Mouse (Mus musculus) embryonic facial prominence, embryonic 11.5 days (tissue): ENCODE measurements around the gene Pole2. TPM values are rescaled to one million over a fixed set of nuclear protein-coding genes. Genes with fewer than 3 reads are reported as not detected.
A peak's percentile ranks its signal among the peaks of the same experiment; 100 is the strongest.

Experiments
- ATAC-seq: fragments of 200-750 bp; cut with Nextera tagmentation; replicated peaks from 2 replicates; pipeline ENCODE4 v1.8.0; 2017; ENCODE audit warnings: low read depth; ENCODE audit not compliant: insufficient number of reproducible peaks, low FRiP score, low TSS enrichment
- DNase-seq: peaks from one replicate; pipeline ENCODE4 v3.0.0-alpha.2; 2015; ENCODE audit warnings: low spot score
- H3K27ac ChIP-seq: fragments of 300-500 bp; sonication (generic); replicated peaks from 2 replicates; pipeline ENCODE4 v1.5.1; 2014; ENCODE audit warnings: mild to moderate bottlenecking, low read depth, low read length, control low read depth
- H3K27me3 ChIP-seq: fragments of 300-500 bp; sonication (generic); 2 replicates; pipeline ENCODE4 v1.6.1; 2014; ENCODE audit warnings: mild to moderate bottlenecking, low read length, moderate library complexity, mixed read lengths; ENCODE audit not compliant: control insufficient read depth, insufficient read depth
- H3K36me3 ChIP-seq: fragments of 300-500 bp; sonication (generic); replicated peaks from 2 replicates; pipeline ENCODE4 v1.6.1; 2014; ENCODE audit warnings: low read depth, mild to moderate bottlenecking, low read length, moderate library complexity, mixed read lengths; ENCODE audit not compliant: control insufficient read depth, insufficient read depth
- H3K4me1 ChIP-seq: fragments of 300-500 bp; sonication (generic); 2 replicates; pipeline ENCODE4 v1.6.1; 2014; ENCODE audit warnings: low read length, mixed read lengths; ENCODE audit not compliant: control insufficient read depth, insufficient read depth
- H3K4me2 ChIP-seq: fragments of 300-500 bp; sonication (generic); 2 replicates; pipeline ENCODE4 v1.6.1; 2014; ENCODE audit warnings: low read depth, mild to moderate bottlenecking, control low read depth, low read length, moderate library complexity
- H3K4me3 ChIP-seq: fragments of 300-500 bp; sonication (generic); 2 replicates; pipeline ENCODE4 v1.5.1; 2014; ENCODE audit warnings: low read depth, low read length, control low read depth
- H3K9ac ChIP-seq: fragments of 300-500 bp; sonication (generic); replicated peaks from 2 replicates; pipeline ENCODE4 v1.6.1; 2014; ENCODE audit warnings: mild to moderate bottlenecking, control low read depth, low read length
- H3K9me3 ChIP-seq: fragments of 300-500 bp; sonication (generic); replicated peaks from 2 replicates; pipeline ENCODE4 v1.6.1; 2016; ENCODE audit warnings: mild to moderate bottlenecking, low read length, inconsistent platforms, mixed read lengths; ENCODE audit not compliant: control insufficient read depth
- WGBS: fragments of 180-500 bp; shearing (Covaris S2); extraction: QIAGEN DNeasy Blood & Tissue Kit; methylation state at CpG from one replicate; pipeline ENCODE4 v1.1.7; 2014; 5-methylcytosine and 5-hydroxymethylcytosine counted together
- microRNA-seq: library from miRNA; unstranded; fragments of <30 nt; microRNA quantifications from one replicate; pipeline ENCODE4, GENCODE M21; 2016; ENCODE audit warnings: borderline number of aligned reads
- polyA plus RNA-seq: library from polyadenylated mRNA; unstranded; fragments of >200 nt; fragmentation: Nextera tagmentation; extraction: Ambion mirVana; gene quantifications from 2 replicates; pipeline ENCODE4 v1.2.1, GENCODE M21; 2014

Gene Pole2
- polyA plus RNA-seq, 1 experiment from 2014 or later, result 36.5 TPM

- 0% methylated on average over 19 of the region's 19 CpGs for WGBS
- H3K4me1 ChIP-seq, result no peaks in the 10 kb centered on the region
- H3K4me3 ChIP-seq, result peak overlapping the region; percentile 71
- peaks cover 5% of the 10 kb centered on the region for H3K36me3 ChIP-seq
- DNase-seq (peak; percentile 36), ATAC-seq (no peak)
- peak overlapping the region; percentile 91 for H3K9ac ChIP-seq
- no peaks in the 10 kb centered on the region for H3K9me3 ChIP-seq
- peak overlapping the region; percentile 70 for H3K4me2 ChIP-seq
- H3K27me3 ChIP-seq, result no peaks in the 10 kb centered on the region
- peak overlapping the region; percentile 77 for H3K27ac ChIP-seq
These were observed 69.6 kb downstream of the Pole2 start for GRCm38 (mm10) chr12:69158366-69158764.

- Histone ChIP-seq H3K4me1 (no peaks in the 10 kb centered on the region), H3K36me3 (peaks cover 5% of the 10 kb centered on the region), H3K27me3 (no peaks in the 10 kb centered on the region), H3K4me3 (no peak overlapping the region), H3K9ac (no peak overlapping the region), H3K4me2 (no peak overlapping the region), H3K9me3 (no peaks in the 10 kb centered on the region), H3K27ac (no peak overlapping the region)
- no peak for DNase-seq
- WGBS, result 92% methylated on average over 2 of the region's 2 CpGs
- no peak for ATAC-seq
These were observed 70.9 kb downstream of the Pole2 start for GRCm38 (mm10) chr12:69157107-69157506.

GRCm38 (mm10) chr12:69156436-69156835 lies 71.6 kb downstream of the Pole2 start:
- Histone ChIP-seq H3K9me3 (no peaks in the 10 kb centered on the region), H3K4me3 (no peak overlapping the region), H3K27ac (no peak overlapping the region), H3K9ac (no peak overlapping the region), H3K4me1 (no peaks in the 10 kb centered on the region), H3K4me2 (no peak overlapping the region), H3K27me3 (no peaks in the 10 kb centered on the region), H3K36me3 (peaks cover 5% of the 10 kb centered on the region)
- DNase-seq (no peak), ATAC-seq (no peak)
- WGBS, result 87% methylated on average over 4 of the region's 4 CpGs

- Histone ChIP-seq H3K36me3 (peaks cover 5% of the 10 kb centered on the region), H3K4me2 (no peak overlapping the region), H3K27ac (no peak overlapping the region), H3K9ac (no peak overlapping the region), H3K4me1 (no peaks in the 10 kb centered on the region), H3K9me3 (no peaks in the 10 kb centered on the region), H3K4me3 (no peak overlapping the region), H3K27me3 (no peaks in the 10 kb centered on the region)
- DNase-seq (no peak), ATAC-seq (no peak)
- 86% methylated on average over 2 of the region's 2 CpGs for WGBS
These were observed 72.1 kb downstream of the Pole2 start for GRCm38 (mm10) chr12:69155923-69156322.

Small RNA genes within 50 kb of the gene (microRNA-seq; reads per million reads assigned to microRNA genes)
- gene Gm47287, result not detected
- 2.4 reads per million for gene Gm47295

Other genes with a start within 250 kb of the Pole2 start
- gene Rps29, start 69.0 kb downstream of the Pole2 start, polyA plus RNA-seq, result 1,323 and 1,416 TPM in 2 replicates
- 26.4 and 33.6 TPM in 2 replicates for gene Lrr1, start 59.4 kb downstream of the Pole2 start, polyA plus RNA-seq
- gene Rpl36al, start 44.1 kb downstream of the Pole2 start, polyA plus RNA-seq, result 503 and 536 TPM in 2 replicates
- gene Mgat2, start 44.0 kb downstream of the Pole2 start, polyA plus RNA-seq, result 37.7 and 39.5 TPM in 2 replicates
- 42.9 and 43.7 TPM in 2 replicates for gene Gm49383, start 31.1 kb downstream of the Pole2 start, polyA plus RNA-seq
- gene Dnaaf2, start 29.8 kb downstream of the Pole2 start, polyA plus RNA-seq, result 11.5 and 13.1 TPM in 2 replicates
- 42.7 and 46.3 TPM in 2 replicates for gene Gm49384, start 23.9 kb downstream of the Pole2 start, polyA plus RNA-seq
- gene Klhdc1, start 13.0 kb upstream of the Pole2 start, polyA plus RNA-seq, result 3.4 and 4.6 TPM in 2 replicates
- gene Klhdc2, start 68.5 kb upstream of the Pole2 start, polyA plus RNA-seq, result 235 and 241 TPM in 2 replicates
- gene Nemf, start 129.0 kb upstream of the Pole2 start, polyA plus RNA-seq, result 77.4 and 89.8 TPM in 2 replicates
- gene Arf6, start 144.0 kb upstream of the Pole2 start, polyA plus RNA-seq, result 53.7 and 56.4 TPM in 2 replicates
- gene Gm9887, start 144.3 kb upstream of the Pole2 start, polyA plus RNA-seq, result 1.0 and 1.9 TPM in 2 replicates